Mouse (Mus musculus) liver, adult 2 months (tissue): Measurements from ENCODE around the gene Mansc4. TPM values are rescaled to one million over a fixed set of nuclear protein-coding genes. Genes with fewer than 3 reads are reported as not detected.
A peak's percentile ranks its signal among the peaks of the same experiment; 100 is the strongest.

Experiments used
- DNase-seq: peaks from one replicate; pipeline ENCODE4 v3.0.0-alpha.2; 2011; ENCODE audit warnings: low read depth, low spot score; ENCODE audit errors: extremely low read depth
- H3K27ac ChIP-seq: fragments of 200-500 bp; replicated peaks from 2 replicates; pipeline ENCODE4 v1.5.1; 2012; ENCODE audit warnings: low read depth, mild to moderate bottlenecking, control low read depth, inconsistent platforms, low read length; ENCODE audit not compliant: insufficient read depth
- H3K27me3 ChIP-seq: fragments of 200-500 bp; 2 replicates; pipeline ENCODE4 v1.6.1; 2012; ENCODE audit warnings: mild to moderate bottlenecking, moderate library complexity, low read length, inconsistent platforms; ENCODE audit not compliant: control insufficient read depth, insufficient read depth
- H3K36me3 ChIP-seq: fragments of 200-500 bp; 2 replicates; pipeline ENCODE4 v1.6.1; 2012; ENCODE audit warnings: low read length, inconsistent platforms; ENCODE audit not compliant: control insufficient read depth, insufficient read depth
- H3K4me1 ChIP-seq: fragments of 200-500 bp; 2 replicates; pipeline ENCODE4 v1.6.1; 2011; ENCODE audit warnings: low read length; ENCODE audit not compliant: control insufficient read depth, insufficient read depth
- H3K4me3 ChIP-seq: fragments of 200-500 bp; 2 replicates; pipeline ENCODE4 v1.5.1; 2011; ENCODE audit warnings: low read depth, mild to moderate bottlenecking, control low read depth, low read length, moderate library complexity; ENCODE audit not compliant: insufficient read depth
- H3K79me2 ChIP-seq: fragments of 200-500 bp; 2 replicates; pipeline ENCODE4 v1.6.1; 2012; ENCODE audit warnings: inconsistent platforms, mild to moderate bottlenecking, low read length, moderate library complexity; ENCODE audit not compliant: control insufficient read depth, insufficient read depth
- H3K9ac ChIP-seq: fragments of 200-500 bp; 2 replicates; pipeline ENCODE4 v1.6.1; 2012; ENCODE audit warnings: low read depth, mild to moderate bottlenecking, control low read depth, inconsistent platforms, low read length
- CTCF ChIP-seq: fragments of 200-500 bp; IDR thresholded peaks from 2 replicates; pipeline ENCODE4 v1.5.1; 2011; ENCODE audit warnings: low read depth, low read length, control low read depth
- POLR2A ChIP-seq: fragments of 200-500 bp; IDR thresholded peaks from 2 replicates; pipeline ENCODE4 v1.6.1; 2011; ENCODE audit warnings: low read length, control low read depth; ENCODE audit not compliant: insufficient read depth; ENCODE audit errors: extremely low read depth
- WGBS: fragments of 180-500 bp; shearing (Covaris S2); methylation state at CpG from one replicate; pipeline ENCODE4 v1.1.7; 2018; 5-methylcytosine and 5-hydroxymethylcytosine counted together
- polyA plus RNA-seq: library from polyadenylated mRNA; depleted of rRNA; stranded (reverse); fragments of >200 nt; gene quantifications from 2 replicates; pipeline ENCODE4 v1.2.3, GENCODE M21; 2012
- total RNA-seq: library from RNA; depleted of rRNA; stranded (reverse); fragments of >200 nt; gene quantifications from 2 replicates; pipeline ENCODE4 v1.2.3, GENCODE M21; 2014

The Mansc4 gene
- total and polyA plus RNA-seq, 2 experiments: 0.17 to 0.92 TPM

GRCm38 (mm10) chr6:147090191-147090590 is 3.4 kb upstream of the Mansc4 start:
- Histone ChIP-seq H3K4me1 (peaks cover 14% of the 10 kb centered on the region), H3K36me3 (no peaks in the 10 kb centered on the region), H3K9ac (no peak overlapping the region), H3K4me3 (no peak overlapping the region), H3K27me3 (no peaks in the 10 kb centered on the region), H3K27ac (no peak overlapping the region), H3K79me2 (peaks cover 11% of the 10 kb centered on the region)
- no peak for DNase-seq
- TF ChIP-seq CTCF (no peak), POLR2A (no peak)
- WGBS: 84% methylated on average over 5 of the region's 5 CpGs

- no peak overlapping the region for H3K4me3 ChIP-seq
- H3K79me2 ChIP-seq: peaks cover 6% of the 10 kb centered on the region
- no peaks in the 10 kb centered on the region for H3K27me3 ChIP-seq
- peaks cover 14% of the 10 kb centered on the region for H3K4me1 ChIP-seq
- no peaks in the 10 kb centered on the region for H3K36me3 ChIP-seq
- WGBS: 76% methylated on average over 3 of the region's 3 CpGs
- H3K9ac ChIP-seq: no peak overlapping the region
- TF ChIP-seq CTCF: no peak
- TF ChIP-seq POLR2A: no peak
- H3K27ac ChIP-seq: no peak overlapping the region
- DNase-seq: no peak
These were observed 1.7 kb upstream of the Mansc4 start for GRCm38 (mm10) chr6:147088517-147088916.

GRCm38 (mm10) chr6:147087736-147088135 is 904 bp upstream of the Mansc4 start:
- Histone ChIP-seq H3K4me1 (peaks cover 11% of the 10 kb centered on the region), H3K79me2 (peaks cover 6% of the 10 kb centered on the region), H3K27ac (peak overlapping the region; percentile 22), H3K27me3 (no peaks in the 10 kb centered on the region), H3K9ac (no peak overlapping the region), H3K4me3 (no peak overlapping the region), H3K36me3 (no peaks in the 10 kb centered on the region)
- no peak for TF ChIP-seq CTCF
- no peak for TF ChIP-seq POLR2A
- peak; percentile 86 for DNase-seq
- 23% methylated on average over 7 of the region's 7 CpGs for WGBS

GRCm38 (mm10) chr6:147085398-147086040 is 1.3 kb downstream of the Mansc4 start:
- 78% methylated on average over 7 of the region's 7 CpGs for WGBS
- TF ChIP-seq POLR2A (no peak), CTCF (no peak)
- H3K9ac ChIP-seq: no peak overlapping the region

GRCm38 (mm10) chr6:147079919-147080318 is 6.9 kb downstream of the Mansc4 start:
- Histone ChIP-seq H3K9ac (no peak overlapping the region), H3K27ac (no peak overlapping the region), H3K4me1 (no peaks in the 10 kb centered on the region), H3K27me3 (no peaks in the 10 kb centered on the region), H3K79me2 (no peaks in the 10 kb centered on the region), H3K4me3 (no peak overlapping the region), H3K36me3 (no peaks in the 10 kb centered on the region; the same call in 1 of the 2 replicates)
- no peak for DNase-seq
- TF ChIP-seq POLR2A (no peak), CTCF (no peak)
- 87% methylated on average over 10 of the region's 10 CpGs for WGBS

More at GRCm38 (mm10) chr6:147085398-147086040, 1.3 kb downstream of the Mansc4 start:
- H3K4me1 ChIP-seq: peaks cover 6% of the 10 kb centered on the region; the same call in 1 of the 2 replicates
- H3K4me3 ChIP-seq: no peak overlapping the region
- H3K27ac ChIP-seq: no peak overlapping the region
- DNase-seq: no peak
- H3K79me2 ChIP-seq: no peaks in the 10 kb centered on the region
- H3K27me3 ChIP-seq: no peaks in the 10 kb centered on the region
- no peaks in the 10 kb centered on the region for H3K36me3 ChIP-seq

GRCm38 (mm10) chr6:147076878-147077277 is 10.0 kb downstream of the Mansc4 start:
- TF ChIP-seq CTCF: no peak
- TF ChIP-seq POLR2A: no peak
- DNase-seq: no peak
- Histone ChIP-seq H3K27me3 (no peaks in the 10 kb centered on the region), H3K27ac (no peak overlapping the region), H3K4me3 (no peak overlapping the region), H3K9ac (no peak overlapping the region), H3K4me1 (no peaks in the 10 kb centered on the region), H3K79me2 (no peaks in the 10 kb centered on the region), H3K36me3 (no peaks in the 10 kb centered on the region; the same call in 1 of the 2 replicates)
- WGBS: 91% methylated on average over 8 of the region's 8 CpGs
